Comparison of ENCODE assay signal across 7 mouse cellular contexts in genomic region chr3:57651865-57652259, GRCm38 (mm10). TPM values are rescaled to one million over a fixed set of nuclear protein-coding genes. Genes with fewer than 3 reads are reported as not detected.
DNase-seq lines count a peak whose midpoint lies in the region; ATAC-seq lines count a peak whose summit lies in the region.

No protein-coding gene starts in this region.

- H3K4me1 ChIP-seq in neural tube, embryonic 11.5 days (ENCODE audit: control insufficient read depth, insufficient read depth, low read length) = no peaks in the 10 kb centered on the region; the same call in 1 of the 2 replicates
- peaks cover 6% of the 10 kb centered on the region for H3K4me1 ChIP-seq in forebrain, embryonic 15.5 days
- peaks cover 6% of the 10 kb centered on the region; the same call in 1 of the 2 replicates for H3K4me1 ChIP-seq in liver, embryonic 13.5 days (replicated peaks)

- no peaks in the 10 kb centered on the region for H3K36me3 ChIP-seq in neural tube, embryonic 11.5 days (ENCODE audit: control insufficient read depth, insufficient read depth, low read length)
- peaks cover 6% of the 10 kb centered on the region; the same call in 1 of the 2 replicates for H3K36me3 ChIP-seq in forebrain, embryonic 15.5 days
- peaks cover 7% of the 10 kb centered on the region; the same call in 1 of the 2 replicates for H3K36me3 ChIP-seq in liver, embryonic 13.5 days

- H3K4me2 ChIP-seq in neural tube, embryonic 11.5 days (ENCODE audit: low read depth) = peak overlapping the region; percentile 45
- H3K4me2 ChIP-seq in forebrain, embryonic 15.5 days (replicated peaks) = peak overlapping the region; percentile 71
- H3K4me2 ChIP-seq in liver, embryonic 13.5 days = peak overlapping the region; percentile 68

- H3K27me3 ChIP-seq in neural tube, embryonic 11.5 days (ENCODE audit: control insufficient read depth, insufficient read depth, low read length) = no peaks in the 10 kb centered on the region
- no peaks in the 10 kb centered on the region for H3K27me3 ChIP-seq in forebrain, embryonic 15.5 days
- no peaks in the 10 kb centered on the region for H3K27me3 ChIP-seq in liver, embryonic 13.5 days

- WGBS in neural tube, embryonic 11.5 days = 77% methylated on average over 3 of the region's 3 CpGs
- 63% methylated on average over 3 of the region's 3 CpGs for WGBS in forebrain, embryonic 15.5 days
- 59% methylated on average over 3 of the region's 3 CpGs for whole genome bisulfite sequencing in liver, embryonic 13.5 days (ENCODE audit: insufficient replicate concordance)

- H3K9ac ChIP-seq in neural tube, embryonic 11.5 days (ENCODE audit: low read length) = peak overlapping the region; percentile 78; the same call in 1 of the 2 replicates
- H3K9ac ChIP-seq in forebrain, embryonic 15.5 days (replicated peaks) = peak overlapping the region; percentile 77
- H3K9ac ChIP-seq in liver, embryonic 13.5 days = peak overlapping the region; percentile 86; the same call in 1 of the 2 replicates

- no peak for DNase-seq in neural tube, embryonic 11.5 days (ENCODE audit: low spot score)
- DNase-seq in neural tube, embryonic 10.5 days (ENCODE audit: extremely low spot score, low spot score) = no peak
- no peak for DNase-seq in liver, embryonic 13.5 days
- DNase-seq in embryo, embryonic 9.5 days (ENCODE audit: extremely low spot score) = no peak
- no peak for DNase-seq in frontal cortex, adult 2 months (ENCODE audit: extremely low spot score in 1 of 2, low spot score in 1 of 2)
- DNase-seq in T-cell, adult 2 months (ENCODE audit: low spot score) = no peak

- no peak overlapping the region for H3K27ac ChIP-seq in neural tube, embryonic 11.5 days (ENCODE audit: low read depth, low read length)
- peak overlapping the region; percentile 82; the same call in 1 of the 2 replicates for H3K27ac ChIP-seq in forebrain, embryonic 15.5 days (replicated peaks)
- no peak overlapping the region; the same call in 1 of the 2 replicates for H3K27ac ChIP-seq in liver, embryonic 13.5 days

- H3K9me3 ChIP-seq in neural tube, embryonic 11.5 days (ENCODE audit: control insufficient read depth, low read length) = no peaks in the 10 kb centered on the region
- H3K9me3 ChIP-seq in forebrain, embryonic 15.5 days = no peaks in the 10 kb centered on the region
- H3K9me3 ChIP-seq in liver, embryonic 13.5 days (replicated peaks) = no peaks in the 10 kb centered on the region

- no peak; the same call in 1 of the 2 replicates for ATAC-seq in neural tube, embryonic 11.5 days (ENCODE audit: insufficient read depth, low FRiP score, low TSS enrichment)
- peak; percentile 51 for ATAC-seq in forebrain, embryonic 15.5 days (replicated peaks)
- ATAC-seq in liver, embryonic 13.5 days (ENCODE audit: low read depth) = peak; percentile 20

- H3K4me3 ChIP-seq in neural tube, embryonic 11.5 days (ENCODE audit: low read depth, low read length) = peak overlapping the region; percentile 80
- peak overlapping the region; percentile 74 for H3K4me3 ChIP-seq in forebrain, embryonic 15.5 days
- peak overlapping the region; percentile 85 for H3K4me3 ChIP-seq in liver, embryonic 13.5 days (replicated peaks)

RNA-seq across cellular contexts. Expression of gene Commd2, which starts 0.3 kb away (rescaled TPM):
- 87.1 and 87.9 TPM in 2 replicates for polyA plus RNA-seq in neural tube, embryonic 11.5 days (2014; fragmentation: Nextera tagmentation; extraction: Ambion mirVana)
- 77.1 and 79.1 TPM in 2 replicates for polyA plus RNA-seq in forebrain, embryonic 15.5 days (2015; fragmentation: Nextera tagmentation; extraction: Ambion mirVana)
- polyA plus RNA-seq in liver, embryonic 13.5 days (2015; fragmentation: Nextera tagmentation; extraction: Ambion mirVana) = 44.5 and 50.9 TPM in 2 replicates
- polyA plus RNA-seq in frontal cortex, adult 2 months (2012; rRNA removed) = 26.1 and 26.5 TPM in 2 replicates

RNA-seq across cellular contexts. Expression of gene Ankub1, which starts 40.7 kb away (rescaled TPM):
- 0.08 TPM in 1 of 2 replicates, not detected in the other for polyA plus RNA-seq in neural tube, embryonic 11.5 days (2014; fragmentation: Nextera tagmentation; extraction: Ambion mirVana)
- polyA plus RNA-seq in forebrain, embryonic 15.5 days (2015; fragmentation: Nextera tagmentation; extraction: Ambion mirVana) = not detected in 2 replicates
- polyA plus RNA-seq in liver, embryonic 13.5 days (2015; fragmentation: Nextera tagmentation; extraction: Ambion mirVana) = not detected in 2 replicates
- polyA plus RNA-seq in frontal cortex, adult 2 months (2012; rRNA removed) = 0.99 and 1.2 TPM in 2 replicates
